Mouse (Mus musculus) embryonic fibroblast, embryonic 13.5 days (primary cell): ENCODE data around the gene Olig2.

Source experiments
- CTCF ChIP-seq: IDR thresholded peaks from 2 replicates; pipeline ENCODE4 v1.5.1; 2011; ENCODE audit warnings: mild to moderate bottlenecking, control low read depth, low read length, moderate library complexity, borderline replicate concordance; ENCODE audit not compliant: insufficient read depth
- POLR2A ChIP-seq: IDR thresholded peaks from 2 replicates; pipeline ENCODE4 v1.6.1; 2011; ENCODE audit warnings: low read depth, mild to moderate bottlenecking, control low read depth, low read length, moderate library complexity

DNA sequence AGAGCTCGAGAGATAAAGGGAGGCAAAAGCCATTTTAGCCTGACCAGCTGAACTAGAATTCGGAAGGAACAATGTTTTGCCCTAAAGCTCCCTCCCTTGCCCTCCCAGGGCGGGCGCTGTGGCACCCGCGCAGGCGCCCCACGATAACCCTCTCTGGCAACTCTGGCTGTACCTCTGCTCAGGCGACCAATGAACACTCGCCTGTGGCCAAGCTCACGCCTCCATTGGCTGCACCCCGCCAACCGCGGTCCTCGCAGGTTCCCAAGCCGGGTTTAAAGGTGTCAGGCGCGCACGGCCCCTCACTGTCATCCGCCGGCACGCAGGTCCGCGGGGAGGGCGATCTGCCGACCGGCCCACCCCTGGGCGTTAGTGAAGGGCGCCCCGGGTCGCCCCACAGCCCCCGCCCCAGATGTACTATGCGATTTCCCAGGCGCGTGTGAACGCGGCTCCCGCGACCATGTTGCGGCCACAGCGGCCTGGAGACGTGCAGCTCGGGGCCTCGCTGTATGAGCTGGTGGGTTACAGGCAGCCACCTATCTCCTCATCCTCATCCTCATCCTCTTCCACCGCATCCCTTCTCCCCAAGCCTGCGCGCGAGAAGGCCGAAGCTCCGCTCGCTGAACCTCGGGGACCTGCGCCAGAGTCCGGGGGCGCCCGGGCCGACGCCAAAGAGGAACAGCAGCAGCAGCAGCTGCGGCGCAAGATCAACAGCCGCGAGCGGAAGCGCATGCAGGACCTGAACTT, 44.4 kb downstream of the Olig2 start, which contains the start of gene Olig1:
- TF ChIP-seq POLR2A, result no peak
- TF ChIP-seq CTCF, result no peak
